Mouse (Mus musculus): ENCODE data around the gene P2ry2.

Gene P2ry2

GRCm38 (mm10) chr7:100950031-100950430 is 62.6 kb downstream of the P2ry2 start:
- ATAC-seq (ENCODE audit: insufficient number of reproducible peaks, low FRiP score, low TSS enrichment) = no peak

Data from cerebellum, adult (tissue).